Mouse (Mus musculus) thymus, adult 2 months (tissue): ENCODE results near the gene Rnf187. TPM values are rescaled to one million over a fixed set of nuclear protein-coding genes. Genes with fewer than 3 reads are reported as not detected.
A peak's percentile ranks its signal among the peaks of the same experiment; 100 is the strongest.

Experiments used
- DNase-seq: peaks from one replicate; pipeline ENCODE4 v3.0.0; 2021
- H3K27ac ChIP-seq: fragments of 200-500 bp; 2 replicates; pipeline ENCODE4 v1.5.1; 2012; ENCODE audit warnings: low read length, control low read depth; ENCODE audit not compliant: control insufficient read depth, insufficient read depth
- H3K27me3 ChIP-seq: fragments of 200-500 bp; 2 replicates; pipeline ENCODE4 v1.6.1; 2012; ENCODE audit warnings: mild to moderate bottlenecking, low read length, moderate library complexity, mixed read lengths; ENCODE audit not compliant: control insufficient read depth, insufficient read depth
- H3K36me3 ChIP-seq: fragments of 200-500 bp; 2 replicates; pipeline ENCODE4 v1.6.1; 2012; ENCODE audit warnings: mild to moderate bottlenecking, low read length, moderate library complexity; ENCODE audit not compliant: control insufficient read depth, insufficient read depth
- H3K4me1 ChIP-seq: fragments of 200-500 bp; replicated peaks from 2 replicates; pipeline ENCODE4 v1.6.1; 2012; ENCODE audit warnings: low read length; ENCODE audit not compliant: control insufficient read depth, insufficient read depth
- H3K4me3 ChIP-seq: fragments of 200-500 bp; 2 replicates; pipeline ENCODE4 v1.5.1; 2012; ENCODE audit warnings: mild to moderate bottlenecking, low read length, control low read depth, moderate library complexity; ENCODE audit not compliant: control insufficient read depth, insufficient read depth
- CTCF ChIP-seq: fragments of 200-500 bp; IDR thresholded peaks from 2 replicates; pipeline ENCODE4 v1.5.1; 2012; ENCODE audit warnings: mild to moderate bottlenecking, control low read depth, low read length, moderate library complexity, borderline replicate concordance; ENCODE audit not compliant: control insufficient read depth, poor library complexity, insufficient read depth; ENCODE audit errors: extremely low read depth
- POLR2A ChIP-seq: fragments of 200-500 bp; IDR thresholded peaks from 2 replicates; pipeline ENCODE4 v1.6.1; 2012; ENCODE audit warnings: mild to moderate bottlenecking, low read length, control low read depth, moderate library complexity; ENCODE audit not compliant: control insufficient read depth, poor library complexity, insufficient read depth; ENCODE audit errors: extremely low read depth
- WGBS: fragments of 180-500 bp; shearing (Covaris S2); methylation state at CpG from one replicate; pipeline ENCODE4 v1.1.7; 2018; 5-methylcytosine and 5-hydroxymethylcytosine counted together
- polyA plus RNA-seq: library from polyadenylated mRNA; depleted of rRNA; stranded (reverse); fragments of >200 nt; gene quantifications from 2 replicates; pipeline ENCODE4 v1.2.3, GENCODE M21; 2012

Rnf187 gene
- polyA plus RNA-seq, 1 experiment = 335 TPM

DNA sequence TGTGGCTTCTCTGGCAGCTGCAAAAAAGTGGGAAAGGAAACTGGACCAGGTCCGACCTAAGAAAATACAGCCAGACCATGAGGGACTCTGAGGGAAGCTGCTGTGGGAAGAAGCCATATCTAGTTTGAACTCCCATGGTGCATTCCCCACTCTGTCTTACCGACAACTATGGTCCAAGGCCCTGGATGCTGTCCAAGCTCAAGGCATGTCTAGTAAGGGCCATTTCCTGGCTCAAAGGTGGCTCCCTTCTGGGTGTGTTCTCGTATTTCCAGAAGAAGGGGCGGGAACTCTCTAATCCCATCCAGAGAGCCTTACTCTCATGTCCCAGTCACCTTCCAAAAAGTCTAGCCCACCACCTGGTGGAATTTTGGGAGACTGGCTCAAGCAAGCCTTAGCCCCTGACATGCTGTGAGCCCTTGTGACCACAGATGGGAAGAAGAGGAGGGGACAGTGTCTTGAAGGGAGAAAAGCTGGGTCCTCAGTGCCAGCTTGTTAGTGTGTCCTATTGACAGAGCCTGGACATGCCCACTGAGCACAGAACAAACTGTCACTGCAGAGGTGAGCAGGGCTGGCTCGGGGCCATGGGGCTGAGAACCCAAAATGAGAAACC, 41.8 kb upstream of the Rnf187 start:
- TF ChIP-seq POLR2A (no peak), CTCF (no peak)
- H3K27ac ChIP-seq = no peak overlapping the region
- H3K27me3 ChIP-seq = no peaks in the 10 kb centered on the region
- DNase-seq = no peak
- H3K36me3 ChIP-seq = peaks cover 7% of the 10 kb centered on the region; the same call in 1 of the 2 replicates
- peaks cover 57% of the 10 kb centered on the region for H3K4me1 ChIP-seq
- no peak overlapping the region for H3K4me3 ChIP-seq
- 85% methylated on average over 5 of the region's 5 CpGs for WGBS

DNA sequence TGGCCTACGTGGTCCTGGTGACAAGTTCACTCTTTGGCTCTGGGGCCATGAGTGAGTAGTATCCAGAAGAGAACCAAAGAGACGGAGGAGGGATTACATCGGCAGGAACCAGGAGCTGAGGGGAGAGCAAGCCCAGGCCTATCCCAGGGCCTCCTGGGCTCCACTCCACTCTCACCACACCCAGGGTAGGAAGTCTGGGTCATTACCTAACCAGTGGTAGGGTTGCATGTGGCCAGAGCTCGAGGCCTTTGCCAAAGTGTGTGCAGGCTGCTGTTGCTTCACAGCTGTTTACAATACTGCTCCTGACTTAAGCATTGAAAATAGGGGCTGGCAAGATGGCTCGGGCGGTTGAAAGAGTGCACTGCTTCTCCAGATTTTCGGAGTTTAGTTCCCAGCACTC, 40.9 kb upstream of the Rnf187 start:
- TF ChIP-seq POLR2A (no peak), CTCF (no peak)
- 0 out of 2 replicates have a peak, but pooled peaks cover 3% of the 10 kb centered on the region for H3K36me3 ChIP-seq
- peaks cover 52% of the 10 kb centered on the region for H3K4me1 ChIP-seq
- peak overlapping the region; percentile 38 for H3K4me3 ChIP-seq
- no peaks in the 10 kb centered on the region for H3K27me3 ChIP-seq
- WGBS = 65% methylated on average over 7 of the region's 7 CpGs
- peak overlapping the region; percentile 1; the same call in 1 of the 2 replicates for H3K27ac ChIP-seq
- DNase-seq = no peak

DNA sequence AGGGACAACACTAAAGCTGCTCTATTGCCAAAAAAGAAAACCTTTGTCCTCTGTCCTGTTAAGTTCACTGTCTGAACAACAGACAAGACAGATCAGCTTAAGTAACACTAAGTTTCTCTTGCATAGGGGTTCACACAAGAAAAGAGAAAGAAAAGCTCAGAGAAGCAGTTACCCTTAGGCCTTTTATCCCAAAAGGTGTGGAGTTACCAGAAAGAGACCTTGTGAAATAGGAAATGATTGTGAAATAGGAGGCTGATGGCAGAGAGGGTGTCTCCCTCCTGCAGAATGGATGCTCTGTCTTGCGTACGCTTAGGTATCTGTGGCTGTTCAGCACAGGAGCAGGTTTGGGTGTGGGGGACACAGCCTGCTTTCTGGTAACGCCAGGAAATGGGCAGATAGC, 40.5 kb upstream of the Rnf187 start:
- no peaks in the 10 kb centered on the region for H3K36me3 ChIP-seq
- 30% methylated on average over 3 of the region's 3 CpGs for WGBS
- TF ChIP-seq CTCF (no peak), POLR2A (no peak)
- H3K4me1 ChIP-seq = peaks cover 48% of the 10 kb centered on the region
- peak overlapping the region; percentile 1; the same call in 1 of the 2 replicates for H3K27ac ChIP-seq
- no peaks in the 10 kb centered on the region for H3K27me3 ChIP-seq
- peak overlapping the region; percentile 95 for H3K4me3 ChIP-seq
- DNase-seq = no peak

DNA sequence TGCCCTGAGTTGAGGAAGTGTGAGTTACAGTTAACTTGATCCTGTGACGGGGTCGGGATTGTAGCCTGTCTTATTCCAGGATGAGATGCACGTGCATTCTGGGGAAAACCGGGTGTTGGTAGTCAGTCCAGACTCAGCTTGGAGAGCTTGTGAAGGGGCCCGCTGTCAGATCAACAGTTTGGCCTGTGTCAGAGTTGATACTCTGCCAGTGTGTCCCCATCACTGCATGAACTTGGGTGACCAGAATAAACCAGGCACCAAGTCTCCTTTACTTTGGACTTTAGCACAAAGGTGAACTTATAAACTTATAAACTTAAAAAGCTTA, 40.0 kb upstream of the Rnf187 start:
- Histone ChIP-seq H3K27ac (peak overlapping the region; percentile 7; the same call in 1 of the 2 replicates), H3K27me3 (no peaks in the 10 kb centered on the region), H3K36me3 (no peaks in the 10 kb centered on the region), H3K4me3 (peak overlapping the region; percentile 95), H3K4me1 (peaks cover 43% of the 10 kb centered on the region)
- WGBS = 1% methylated on average over 5 of the region's 5 CpGs
- no peak for DNase-seq
- TF ChIP-seq CTCF (no peak), POLR2A (no peak)

DNA sequence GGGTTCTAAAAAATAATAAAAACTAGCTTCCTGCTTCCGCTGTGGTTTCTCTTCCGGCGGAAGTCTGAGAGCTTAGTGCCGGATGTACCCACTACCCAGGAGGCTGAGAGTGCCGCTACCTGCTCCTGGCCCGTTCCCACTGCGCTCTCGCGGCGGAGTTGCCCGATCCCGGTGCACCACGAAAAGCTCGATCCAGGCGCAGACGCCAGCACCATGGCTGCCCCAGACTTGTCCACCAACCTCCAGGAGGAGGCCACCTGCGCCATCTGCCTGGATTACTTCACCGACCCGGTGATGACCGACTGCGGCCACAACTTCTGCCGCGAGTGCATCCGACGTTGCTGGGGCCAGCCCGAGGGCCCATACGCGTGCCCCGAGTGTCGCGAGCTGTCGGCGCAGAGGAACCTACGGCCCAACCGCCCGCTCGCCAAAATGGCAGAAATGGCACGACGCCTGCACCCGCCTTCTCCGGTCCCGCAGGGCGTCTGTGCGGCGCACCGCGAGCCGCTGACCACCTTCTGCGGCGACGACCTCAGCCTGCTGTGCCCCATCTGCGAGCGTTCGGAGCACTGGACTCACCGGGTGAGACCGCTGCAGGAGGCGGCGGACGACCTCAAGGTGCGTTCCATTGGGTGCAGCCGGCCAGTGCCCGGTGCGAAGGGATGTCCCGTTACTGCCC, 39.5 kb upstream of the Rnf187 start, which contains the start of gene Trim11:
Trim11 (plus strand) TSS at position 67 of the 679 bp plus-strand sequence.
- Histone ChIP-seq H3K27me3 (no peaks in the 10 kb centered on the region), H3K27ac (peak within 1 kb of the TSS; percentile 51), H3K36me3 (no peaks in the 10 kb centered on the region), H3K4me1 (peaks cover 40% of the 10 kb centered on the region), H3K4me3 (peak within 1 kb of the TSS; percentile 95)
- DNase-seq = peak; percentile 75
- TF ChIP-seq POLR2A = peak; percentile 85
- TF ChIP-seq CTCF = no peak
- WGBS = under 1% methylated on average over 64 of the region's 64 CpGs

DNA sequence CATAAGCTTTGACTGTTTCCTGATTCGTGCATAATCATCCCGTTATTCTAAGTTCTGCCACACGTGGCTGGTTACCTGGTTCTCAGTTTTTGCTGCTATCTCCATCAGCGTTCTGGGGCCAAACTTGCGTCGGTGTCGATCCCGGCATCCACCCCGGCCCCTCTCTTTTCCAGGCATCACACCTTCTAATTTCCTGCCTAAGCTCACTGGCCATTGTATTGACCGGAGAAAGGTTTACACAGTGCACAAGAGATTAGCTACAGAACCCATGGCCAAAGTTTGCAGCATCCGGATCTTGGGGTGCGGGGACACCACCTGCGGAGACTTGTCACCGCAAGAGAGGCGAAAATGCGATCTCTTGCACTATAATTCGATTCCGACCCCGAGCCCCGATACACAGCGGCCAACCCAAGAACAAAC, 38.9 kb upstream of the Rnf187 start:
- H3K36me3 ChIP-seq = no peaks in the 10 kb centered on the region
- no peak for DNase-seq
- H3K4me3 ChIP-seq = peak overlapping the region; percentile 95
- H3K4me1 ChIP-seq = peaks cover 36% of the 10 kb centered on the region
- peak overlapping the region; percentile 51 for H3K27ac ChIP-seq
- WGBS = under 1% methylated on average over 21 of the region's 21 CpGs
- TF ChIP-seq POLR2A (no peak), CTCF (no peak)
- H3K27me3 ChIP-seq = no peaks in the 10 kb centered on the region

DNA sequence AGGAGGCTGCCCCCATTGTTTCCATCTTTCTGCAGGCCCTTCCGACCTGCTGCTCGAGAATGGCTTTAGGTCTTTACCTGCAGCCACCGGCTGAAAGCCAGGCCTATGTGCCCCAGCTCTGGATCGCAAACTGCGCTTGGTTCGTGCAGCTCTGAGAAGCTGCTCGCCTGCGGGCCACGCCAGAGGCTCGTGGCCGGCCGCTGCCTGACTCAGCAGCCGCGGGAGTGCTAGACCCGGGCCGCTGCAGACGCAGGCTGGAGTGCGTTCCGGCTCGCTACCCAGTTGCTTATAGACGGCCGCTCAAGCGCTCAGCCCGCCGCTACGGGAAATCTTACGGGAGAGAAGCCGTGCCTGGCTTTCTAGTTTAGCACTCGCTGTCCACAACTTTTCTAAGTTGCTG, 38.4 kb upstream of the Rnf187 start:
- under 1% methylated on average over 29 of the region's 29 CpGs for WGBS
- Histone ChIP-seq H3K27me3 (no peaks in the 10 kb centered on the region), H3K4me1 (peaks cover 31% of the 10 kb centered on the region), H3K36me3 (no peaks in the 10 kb centered on the region), H3K4me3 (peak overlapping the region; percentile 95), H3K27ac (peak overlapping the region; percentile 51)
- DNase-seq = peak; percentile 41
- TF ChIP-seq CTCF = no peak
- no peak for TF ChIP-seq POLR2A
